Mouse (Mus musculus): ENCODE data around the gene Dab1.

DNA sequence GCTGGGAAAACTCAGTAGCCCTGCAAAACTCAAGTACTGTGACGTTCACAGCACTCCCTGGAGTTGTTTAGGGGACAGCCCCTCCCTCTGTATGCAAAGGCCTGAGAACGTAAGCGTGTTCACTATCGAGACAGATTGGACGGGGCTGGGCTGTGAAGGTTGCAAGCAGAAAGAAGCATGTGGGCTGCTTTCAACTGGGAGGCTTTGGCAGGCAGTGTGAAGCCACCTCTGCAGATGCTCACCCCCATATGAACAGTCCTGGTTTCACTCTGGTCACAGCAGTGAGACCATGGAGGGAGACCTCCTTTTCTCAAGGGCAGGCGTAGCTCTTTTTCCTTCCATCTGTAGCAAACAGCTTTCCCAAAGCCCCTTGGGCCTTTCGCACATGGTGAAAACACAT, 1059.1 kb downstream of the Dab1 start:
- no peak for TF ChIP-seq MAX (IDR thresholded peaks at IDR 0.05)
- TF ChIP-seq CEBPB (IDR thresholded peaks at IDR 0.05; ENCODE audit: low read depth) = no peak
- no peak for TF ChIP-seq CTCF (IDR thresholded peaks at IDR 0.05; ENCODE audit: control insufficient read depth, insufficient read depth, insufficient read length)
- no peak for TF ChIP-seq USF1 (IDR thresholded peaks at IDR 0.05; ENCODE audit: low read depth)
- TF ChIP-seq MYOD1 (IDR thresholded peaks at IDR 0.05; ENCODE audit: control insufficient read depth, insufficient read length, low read depth) = no peak
